Mouse (Mus musculus) cerebellum, postnatal 25 days (tissue): ENCODE results near the gene Opa3.
A peak's percentile ranks its signal among the peaks of the same experiment; 100 is the strongest.

Source experiments
- DNase-seq, 2 experiments: peaks; one replicate each; pipeline ENCODE4 v3.0.0; 2021; ENCODE audit warnings: mixed read lengths in 2 of 2

Gene Opa3

DNA sequence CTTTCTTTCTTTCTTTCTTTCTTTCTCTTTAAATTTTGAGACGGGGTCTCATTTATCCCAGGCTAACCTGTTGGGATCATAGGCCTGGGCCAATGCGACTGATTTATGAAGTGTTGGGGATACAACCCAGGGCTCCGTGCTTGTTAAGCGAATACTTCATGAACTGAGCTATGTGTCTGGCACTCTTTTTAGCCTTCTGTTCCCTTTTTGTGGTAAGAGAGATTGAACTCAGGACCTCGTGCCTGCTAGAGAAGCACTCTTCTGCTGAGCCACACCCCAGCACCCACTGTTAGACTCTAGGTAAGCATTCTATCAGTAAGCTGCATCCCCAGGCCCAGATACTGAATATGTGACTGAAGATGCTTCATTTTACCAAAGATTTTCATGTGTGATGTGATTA is 10.6 kb upstream of the Opa3 start:
- no peak for DNase-seq

DNA sequence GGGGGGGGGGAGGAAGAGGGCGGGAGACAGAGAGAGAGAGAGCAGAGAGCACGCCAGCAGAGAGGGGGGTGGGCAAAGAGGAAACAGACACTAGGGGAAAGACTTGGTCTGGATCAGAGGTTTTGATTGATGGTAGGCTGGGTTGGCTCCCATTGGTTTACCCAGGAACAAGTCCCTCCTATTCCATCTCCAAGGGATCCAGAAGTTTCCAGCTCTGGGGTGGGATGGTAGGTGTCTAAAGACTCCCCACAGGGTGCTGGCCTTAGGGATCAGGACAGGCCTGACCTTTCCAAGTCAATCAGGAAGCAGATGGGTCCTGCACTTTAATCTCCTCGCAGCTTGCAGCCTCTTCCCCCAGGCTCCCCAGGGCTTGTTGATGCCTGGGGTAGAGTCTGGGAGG is 10.2 kb upstream of the Opa3 start:
- no peak for DNase-seq

DNA sequence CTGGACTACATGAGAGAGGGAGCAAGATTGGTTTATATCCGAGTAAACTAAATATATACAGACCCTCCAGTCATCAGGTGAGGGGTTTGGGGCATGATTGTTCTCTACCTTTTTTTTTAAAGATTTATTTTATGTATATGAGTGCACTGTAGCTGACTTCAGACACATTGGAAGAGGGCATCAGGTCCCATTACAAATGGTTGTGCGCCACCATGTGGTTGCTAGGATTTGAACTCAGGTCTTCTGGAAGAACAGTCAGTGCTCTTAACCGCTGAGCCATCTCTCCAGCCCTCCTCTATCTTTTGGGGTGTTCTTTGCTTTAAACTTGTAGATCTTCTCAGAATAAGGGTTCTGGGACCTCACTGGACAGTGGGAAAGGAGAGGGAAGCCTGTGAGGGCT is 8.1 kb upstream of the Opa3 start:
- DNase-seq = no peak

DNA sequence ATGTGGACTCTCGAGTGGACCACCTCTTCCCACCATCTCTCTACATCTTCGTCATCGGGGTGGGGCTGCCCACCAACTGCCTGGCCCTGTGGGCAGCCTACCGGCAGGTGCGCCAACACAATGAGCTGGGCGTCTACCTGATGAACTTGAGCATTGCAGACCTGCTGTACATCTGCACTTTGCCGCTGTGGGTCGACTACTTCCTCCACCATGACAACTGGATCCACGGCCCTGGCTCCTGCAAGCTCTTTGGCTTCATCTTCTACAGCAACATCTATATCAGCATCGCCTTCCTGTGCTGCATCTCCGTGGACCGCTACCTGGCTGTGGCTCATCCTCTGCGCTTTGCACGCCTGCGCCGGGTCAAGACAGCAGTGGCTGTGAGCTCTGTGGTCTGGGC is 5.9 kb upstream of the Opa3 start:
- no peak for DNase-seq

DNA sequence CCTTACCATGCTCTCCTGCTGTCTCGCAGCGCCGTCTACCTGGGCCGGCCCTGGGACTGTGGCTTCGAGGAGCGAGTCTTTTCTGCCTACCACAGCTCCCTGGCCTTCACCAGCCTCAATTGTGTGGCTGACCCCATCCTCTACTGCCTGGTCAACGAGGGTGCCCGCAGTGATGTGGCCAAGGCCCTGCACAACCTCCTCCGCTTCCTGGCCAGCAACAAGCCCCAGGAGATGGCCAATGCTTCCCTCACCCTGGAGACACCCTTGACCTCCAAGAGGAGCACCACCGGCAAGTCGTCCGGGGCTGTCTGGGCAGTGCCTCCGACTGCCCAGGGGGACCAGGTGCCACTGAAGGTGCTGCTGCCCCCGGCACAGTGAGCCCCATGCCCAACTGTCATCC is 5.3 kb upstream of the Opa3 start:
- no peak for DNase-seq

DNA sequence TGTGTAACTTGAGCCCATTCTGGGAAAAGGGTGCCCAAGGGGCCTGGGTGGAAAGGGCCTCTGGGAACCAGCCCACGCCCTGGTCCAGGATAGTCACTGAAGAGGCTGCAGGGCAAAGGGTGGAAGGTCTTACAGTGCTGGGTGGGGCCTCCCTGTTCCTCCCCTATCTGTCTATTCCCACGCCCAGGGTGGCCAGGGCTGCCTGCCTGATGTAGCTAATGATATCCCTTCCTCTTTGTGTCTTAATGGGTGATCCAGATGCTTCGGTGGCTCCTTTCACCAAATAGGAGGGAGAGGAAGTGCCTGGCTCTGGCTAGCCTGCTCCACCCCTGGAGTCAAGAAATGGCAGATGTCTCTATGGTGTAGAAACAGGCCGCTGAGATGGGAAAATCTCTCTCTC is 3.2 kb upstream of the Opa3 start:
- no peak for DNase-seq

DNA sequence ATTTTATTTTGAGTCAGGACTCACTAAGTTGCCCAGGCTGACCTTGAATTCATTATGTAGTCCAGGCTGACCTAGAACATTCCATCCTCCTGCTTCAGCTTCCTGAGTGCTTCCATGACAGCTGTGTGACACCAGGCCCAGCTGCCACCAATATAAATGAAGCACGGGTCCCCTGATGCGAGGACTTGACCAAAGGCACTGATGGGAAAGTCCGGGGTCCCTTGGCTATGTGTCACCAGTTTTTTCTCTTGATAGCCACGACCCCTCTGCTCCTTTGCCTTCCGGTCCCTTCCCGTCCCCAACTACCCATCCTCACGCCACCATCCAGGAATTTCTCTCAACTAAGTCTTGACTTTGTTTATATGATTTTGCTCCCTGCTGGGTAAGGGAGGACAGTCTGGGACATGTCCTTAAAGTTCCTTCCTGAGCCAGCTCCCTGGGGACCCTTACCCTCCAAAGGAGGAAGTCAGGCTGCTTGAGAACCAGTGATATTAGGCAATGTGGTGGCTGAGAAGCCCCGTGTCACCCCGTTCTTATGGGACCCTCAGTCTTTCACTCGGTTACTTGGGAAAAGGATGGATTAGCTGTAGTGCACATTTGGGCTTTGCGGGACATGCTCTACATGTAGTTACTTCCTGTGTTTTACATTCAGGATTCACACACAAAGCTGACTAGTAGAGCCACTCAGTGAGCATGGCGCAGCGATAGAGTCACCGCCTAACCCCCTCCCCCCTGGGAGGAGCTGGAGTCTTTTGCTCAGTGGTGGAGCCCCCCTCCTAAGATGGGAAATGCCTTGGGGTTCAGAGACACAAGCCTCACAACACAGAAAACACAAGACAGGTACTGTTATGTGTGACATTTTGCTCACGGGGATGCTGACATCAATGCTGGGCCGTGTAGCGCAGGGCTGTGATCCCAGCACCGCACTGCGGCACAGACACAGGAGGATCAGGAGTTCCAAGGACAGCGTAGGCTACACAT is 1.0 kb upstream of the Opa3 start:
- peak in 1 of 2 experiments; percentile 61 for DNase-seq

DNA sequence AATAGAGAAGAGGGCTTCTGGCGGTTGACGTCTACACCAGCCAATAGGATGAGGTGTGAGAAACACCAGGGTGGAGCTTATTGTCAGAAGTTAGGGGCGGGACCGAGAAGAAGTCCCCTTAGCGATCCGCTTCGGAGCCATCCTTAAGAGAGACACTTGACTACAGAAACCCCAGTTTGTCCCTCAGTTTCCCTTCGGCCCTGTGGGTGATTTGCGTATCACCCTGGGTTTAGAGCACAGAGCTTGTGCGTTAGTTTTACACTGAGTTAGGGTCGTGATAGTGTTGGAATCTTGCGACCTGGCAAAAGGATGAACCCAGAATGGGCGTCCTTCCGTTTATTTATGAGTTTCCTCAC is 637 bp downstream of the Opa3 start:
- DNase-seq = no peak

DNA sequence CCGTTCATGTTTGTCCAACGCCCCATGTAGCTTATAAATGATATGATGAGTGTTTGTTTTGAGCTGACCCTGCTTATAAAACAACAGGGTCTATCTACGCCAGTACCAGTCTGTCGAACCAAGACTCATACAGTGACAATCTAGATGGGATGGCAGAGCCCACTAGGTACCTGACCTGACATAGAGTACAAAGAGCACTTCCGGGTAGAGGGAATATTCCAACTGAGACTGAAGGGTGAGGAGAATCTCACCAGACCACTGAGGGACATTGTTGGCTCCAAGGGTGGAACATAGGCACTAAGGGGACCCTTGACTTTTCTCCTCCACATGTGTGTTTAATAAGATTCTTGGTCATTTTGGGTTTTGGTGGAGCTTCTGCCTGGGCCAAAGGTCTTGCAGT is 1.3 kb downstream of the Opa3 start:
- no peak for DNase-seq

DNA sequence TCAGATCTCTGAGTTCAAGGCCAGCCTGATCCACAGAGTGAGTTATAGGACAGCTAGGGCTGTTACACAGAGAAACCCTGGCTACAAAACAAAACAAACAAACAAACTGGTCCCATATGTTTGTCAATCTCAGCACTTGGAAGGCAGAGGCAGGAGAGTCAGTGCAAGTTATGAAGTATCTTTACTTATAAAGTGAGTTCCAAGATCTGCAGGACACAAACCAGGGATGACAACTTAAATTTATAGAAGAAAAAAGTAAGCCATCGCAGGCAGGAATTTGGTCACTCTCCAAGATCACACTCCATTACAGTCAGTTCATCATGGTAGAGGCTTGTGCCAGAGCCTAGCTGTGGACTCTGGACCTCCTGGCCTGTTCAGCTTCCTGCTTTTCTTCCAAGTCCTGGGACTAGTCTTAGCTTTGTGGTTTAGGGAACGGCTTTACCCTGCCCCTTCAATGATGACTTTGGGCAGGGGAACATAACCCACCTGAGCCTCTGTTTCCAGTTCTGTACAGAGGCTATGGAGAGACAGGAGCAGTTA is 2.0 kb downstream of the Opa3 start:
- no peak for DNase-seq

DNA sequence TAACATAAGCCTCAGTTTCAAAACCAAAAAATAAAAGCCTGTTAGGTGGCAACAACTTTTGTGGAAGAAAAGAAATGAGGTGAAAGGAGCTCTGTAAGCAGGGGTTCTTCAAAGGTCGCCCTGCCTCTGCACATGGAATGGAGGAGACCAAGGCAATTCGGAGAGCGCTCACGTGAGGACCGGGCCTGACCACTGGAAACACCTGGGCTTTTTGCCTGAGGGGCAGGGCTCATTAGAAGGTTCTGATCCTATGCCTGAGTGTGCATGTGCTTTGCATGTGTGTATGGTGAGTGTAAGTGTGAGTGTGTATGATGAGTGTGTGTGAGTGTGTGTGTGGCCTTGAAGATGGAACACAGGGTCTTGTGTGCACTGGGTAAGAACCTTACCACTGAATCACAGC is 2.8 kb downstream of the Opa3 start:
- no peak for DNase-seq

DNA sequence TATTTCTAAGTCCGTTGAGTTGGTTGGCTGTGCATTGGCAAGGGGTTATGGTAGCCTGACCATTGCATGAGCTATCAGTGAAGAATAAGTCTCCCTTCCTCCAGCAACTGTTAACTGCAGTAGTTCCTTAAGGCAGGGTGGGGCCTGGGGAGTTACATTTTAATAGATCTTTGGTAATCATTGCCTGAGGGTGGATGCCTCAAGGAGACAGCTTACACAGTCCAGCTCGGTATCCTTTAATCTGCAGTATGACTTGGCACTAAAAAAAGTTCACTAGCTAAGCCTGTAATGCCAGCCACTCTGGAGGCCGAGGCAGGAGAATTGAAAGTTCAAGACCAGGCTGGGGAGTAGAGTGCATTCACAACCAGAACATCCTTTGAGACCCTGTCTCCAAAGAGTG is 3.7 kb downstream of the Opa3 start:
- DNase-seq = no peak

DNA sequence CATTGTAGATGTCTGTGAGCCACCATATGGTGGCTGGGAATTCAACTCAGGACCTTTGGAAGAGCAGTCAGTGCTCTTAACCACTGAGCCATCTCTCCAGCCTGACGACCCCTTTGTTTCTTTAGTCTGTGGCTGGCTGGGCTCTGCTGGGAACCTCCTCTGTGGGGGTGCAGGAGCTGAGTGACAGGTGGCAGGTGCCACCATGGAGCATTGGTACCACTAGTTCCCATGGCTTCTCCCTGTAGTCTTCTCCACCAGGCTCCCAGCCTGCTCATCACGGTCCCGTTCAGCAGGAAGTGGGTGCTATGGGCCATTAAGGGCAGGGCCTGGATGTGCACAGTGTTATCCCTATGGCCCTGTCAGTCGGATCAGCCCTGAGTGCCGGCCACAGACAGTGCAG is 6.5 kb downstream of the Opa3 start:
- DNase-seq = no peak

DNA sequence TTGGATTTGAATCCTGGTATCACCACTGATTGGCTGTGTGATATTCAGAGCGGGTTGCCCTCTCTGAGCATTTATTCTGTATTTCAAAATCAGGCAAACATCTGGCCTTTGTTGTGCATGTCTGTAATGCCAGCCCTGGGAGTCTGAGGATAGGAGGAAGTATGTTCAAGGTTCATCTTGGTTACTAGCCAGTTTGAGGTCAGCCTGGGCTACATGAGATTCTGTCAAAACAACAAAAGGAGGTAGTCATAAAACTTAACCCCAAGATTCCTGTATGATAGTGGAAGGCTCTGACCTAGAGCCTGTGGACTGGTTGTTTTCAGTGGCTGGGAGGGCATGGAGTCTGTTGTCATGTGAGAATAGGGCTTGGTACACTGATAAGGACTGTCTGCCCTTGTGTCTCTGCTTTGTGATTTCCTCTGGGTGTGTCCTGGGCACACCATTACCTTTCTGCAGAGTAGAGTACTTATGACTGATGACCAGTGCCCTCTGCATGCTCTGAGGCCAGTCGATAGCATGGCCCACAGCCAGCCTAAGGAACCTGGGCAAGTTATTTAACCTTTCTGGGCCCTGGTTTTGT is 7.0 kb downstream of the Opa3 start:
- no peak for DNase-seq

DNA sequence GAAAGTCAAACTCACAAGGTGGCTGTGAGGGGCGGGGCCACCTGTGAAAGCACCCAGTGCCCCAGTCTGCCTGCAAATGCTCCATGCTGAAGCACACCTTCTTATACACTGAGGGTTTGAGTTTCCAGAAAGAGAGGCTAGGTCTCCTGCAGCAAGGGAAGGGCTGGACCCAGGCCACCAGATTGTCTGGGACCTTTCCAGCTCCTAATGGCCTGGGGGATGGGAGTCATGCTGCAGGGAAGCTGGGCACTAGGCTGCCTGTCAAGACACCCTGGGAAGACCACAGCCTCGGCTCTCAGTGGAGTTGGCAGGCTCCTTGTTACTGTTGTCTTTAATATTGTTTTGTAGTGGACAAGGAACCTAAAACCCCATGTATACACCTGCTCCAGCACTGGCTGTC is 8.3 kb downstream of the Opa3 start:
- peak in 1 of 2 experiments; percentile 57 for DNase-seq

DNA sequence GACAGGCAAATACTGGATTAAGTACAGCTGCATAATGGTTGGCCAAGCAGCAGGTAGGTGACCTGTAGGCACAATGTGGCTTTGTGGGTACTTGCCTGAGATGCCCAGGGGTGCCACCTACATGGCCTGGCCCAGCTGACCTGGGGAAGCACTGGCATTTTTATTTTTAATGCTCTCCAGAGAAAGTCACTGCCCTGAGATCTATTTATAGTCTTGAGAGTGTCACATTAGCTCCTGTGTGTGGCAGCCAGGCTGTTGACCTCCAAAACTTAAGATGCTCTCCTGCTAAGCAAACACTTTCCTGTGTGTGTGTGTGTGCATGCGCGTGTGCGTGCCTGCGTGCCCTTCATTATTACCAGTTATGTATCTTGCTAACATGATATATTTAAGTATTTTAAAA is 10.2 kb downstream of the Opa3 start:
- no peak for DNase-seq

DNA sequence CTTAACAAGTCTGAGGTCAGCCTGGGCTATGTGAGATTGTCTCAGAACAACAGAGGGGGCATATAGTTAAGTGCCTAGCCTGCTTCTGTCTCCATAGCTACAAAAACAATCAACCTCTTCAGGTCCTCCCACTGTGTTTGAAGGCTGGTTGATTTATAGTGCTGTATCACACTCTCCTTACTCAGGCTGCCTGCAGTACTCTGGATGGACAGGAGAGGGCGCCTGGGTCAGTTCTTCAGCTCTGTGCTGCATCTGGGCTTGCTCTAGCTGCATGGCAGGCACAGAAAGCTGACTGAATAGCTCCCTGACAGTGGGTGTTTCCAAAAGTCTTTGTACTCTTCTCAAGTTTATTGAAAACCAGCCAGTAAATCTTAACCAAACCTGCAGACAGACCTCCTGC is 11.3 kb downstream of the Opa3 start:
- peak; percentile 95 to 96 for DNase-seq

DNA sequence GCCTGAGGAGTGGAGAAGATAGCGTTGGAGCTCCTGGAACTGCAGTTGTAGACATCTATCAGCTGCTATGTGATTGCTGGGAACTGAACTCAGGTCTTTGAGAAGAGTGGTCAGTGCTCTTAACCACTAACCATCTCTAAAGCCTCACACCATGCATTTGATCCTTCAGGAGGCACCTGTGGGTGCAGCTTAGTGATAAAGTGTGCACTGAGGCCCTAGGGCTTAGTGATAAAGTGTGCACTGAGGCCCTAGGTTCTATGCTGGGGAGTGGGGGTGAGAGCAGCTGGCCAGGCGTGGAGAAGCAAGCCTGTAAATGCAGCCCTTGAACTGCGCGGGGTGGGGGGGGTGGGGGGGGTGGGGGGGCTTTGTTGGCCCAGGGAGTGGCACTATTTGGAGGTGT is 11.9 kb downstream of the Opa3 start:
- DNase-seq = no peak

DNA sequence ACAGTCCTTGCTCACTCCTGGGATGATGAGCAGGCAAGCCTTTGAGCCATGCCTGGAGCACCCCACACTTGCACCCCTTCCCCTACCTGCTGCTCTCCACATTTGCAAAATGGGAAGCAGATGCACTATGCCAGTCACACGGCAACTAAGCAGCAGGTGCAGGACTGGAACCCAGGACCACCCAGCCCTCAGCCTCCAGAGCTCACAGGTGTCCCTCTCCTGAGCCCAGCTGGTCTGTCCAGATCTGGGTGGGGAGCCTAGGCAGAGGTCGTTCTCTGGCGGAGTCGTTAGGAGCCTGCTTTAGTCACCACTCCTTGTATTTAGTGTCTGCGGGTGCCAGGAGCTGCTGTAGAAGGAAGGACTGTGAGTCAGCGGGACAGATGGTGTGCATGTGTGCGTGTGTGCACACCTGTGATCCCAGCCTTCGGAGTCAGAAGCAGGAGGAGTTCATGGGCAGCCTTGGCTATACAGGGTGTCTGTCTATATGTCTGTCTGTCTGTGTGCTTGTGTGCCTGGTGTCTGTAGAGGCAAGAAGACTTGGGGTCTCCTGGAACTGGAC is 12.8 kb downstream of the Opa3 start:
- peak in 1 of 2 experiments; percentile 48 for DNase-seq

DNA sequence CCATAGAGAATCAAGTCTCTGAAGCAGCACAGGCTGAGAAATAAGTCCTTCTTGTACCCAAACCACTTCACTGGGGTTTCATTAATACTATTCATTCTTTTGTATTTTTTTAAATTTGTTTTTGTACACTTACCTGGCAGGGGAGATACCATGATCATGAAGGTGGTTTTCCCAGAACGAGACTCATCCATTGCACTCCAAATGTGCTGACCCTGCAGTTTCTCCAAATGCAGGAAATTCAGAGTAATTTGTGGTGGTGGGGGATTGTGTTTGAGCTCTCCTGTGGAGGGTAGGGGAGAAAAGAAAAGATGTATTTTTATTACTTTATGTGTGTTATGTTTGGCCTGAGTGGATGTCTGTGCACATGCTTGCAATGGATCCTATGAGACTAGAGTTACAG is 13.9 kb downstream of the Opa3 start:
- no peak for DNase-seq

DNA sequence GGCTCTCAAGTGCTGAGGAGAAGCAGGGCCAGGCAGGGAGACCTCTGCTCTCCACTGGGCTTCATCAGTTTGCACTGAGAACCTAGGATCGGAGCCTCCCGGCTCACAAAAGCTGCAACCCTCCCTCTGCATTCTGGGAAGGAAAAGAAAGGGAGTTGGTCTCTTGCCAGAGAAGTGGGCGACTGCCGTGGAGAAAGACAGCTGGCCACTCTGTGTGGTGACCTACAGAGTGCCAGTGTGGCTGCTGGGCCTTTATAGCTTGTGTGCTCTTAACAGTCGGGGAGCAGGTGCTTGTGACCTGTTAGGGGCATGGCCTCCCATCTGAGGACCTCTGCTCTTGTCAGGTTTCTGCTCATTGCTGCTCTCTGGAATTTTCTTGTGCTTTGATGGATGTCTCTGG is 15.7 kb downstream of the Opa3 start:
- DNase-seq = peak in 1 of 2 experiments; percentile 52

DNA sequence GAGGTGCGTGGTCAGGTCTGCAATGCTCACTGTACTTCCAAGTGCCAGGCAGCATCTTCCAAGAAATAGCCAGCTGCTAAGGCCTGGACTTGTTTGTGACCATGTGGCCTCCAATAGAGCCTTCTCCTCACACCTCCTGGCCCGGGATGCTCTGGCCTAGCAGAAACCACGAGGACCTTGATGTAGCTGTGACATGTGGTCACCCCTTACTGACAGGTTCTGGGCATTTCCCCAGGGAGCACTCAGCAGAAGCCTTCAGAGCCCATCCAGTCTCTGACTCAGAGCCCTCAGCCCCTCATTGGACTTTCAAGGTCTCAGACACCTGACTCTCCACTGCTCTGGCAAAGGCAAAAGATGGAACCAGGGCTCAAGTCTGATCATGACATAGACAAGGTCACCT is 16.9 kb downstream of the Opa3 start:
- DNase-seq = no peak

DNA sequence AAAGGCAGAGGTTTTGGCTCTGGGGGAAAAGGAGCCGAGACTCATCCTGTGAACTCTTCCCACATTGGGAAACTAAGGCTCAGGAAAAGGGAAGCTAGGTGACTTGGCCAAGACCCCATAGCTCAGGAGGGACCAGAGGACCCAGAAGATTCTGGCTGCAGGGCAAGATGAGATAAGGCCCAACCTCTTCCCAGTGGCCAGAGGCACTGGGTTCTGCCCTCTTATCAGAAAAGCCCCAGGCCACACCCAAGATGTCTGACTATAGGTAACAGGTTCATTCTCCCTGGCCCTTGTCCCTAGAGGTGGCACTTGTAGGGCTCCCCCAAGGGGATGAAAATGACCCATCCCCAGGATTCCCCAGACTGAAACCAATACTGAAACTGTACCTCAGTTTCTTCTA is 18.7 kb downstream of the Opa3 start:
- DNase-seq = no peak

DNA sequence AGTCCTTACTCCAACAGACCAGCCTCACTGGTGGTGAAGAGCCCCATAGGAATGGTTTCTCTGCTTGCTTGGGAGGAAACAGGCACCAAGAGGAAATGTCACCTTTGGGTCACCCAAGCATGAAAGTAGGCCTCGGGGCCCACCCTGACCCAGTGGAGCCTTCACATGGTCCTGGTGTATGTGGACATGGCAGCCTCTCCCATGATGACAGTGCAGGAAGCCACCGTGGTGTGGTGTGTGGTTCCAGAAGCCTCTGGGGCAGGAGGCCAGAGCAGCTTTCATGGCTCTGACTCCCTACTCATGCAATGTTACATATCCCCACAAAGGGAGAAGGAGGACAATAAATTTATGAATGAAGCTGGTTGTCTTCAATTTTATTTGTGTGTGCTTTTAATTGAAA is 19.4 kb downstream of the Opa3 start:
- DNase-seq = no peak
